Mouse (Mus musculus): ENCODE measurements around the gene Pgs1.

DNA sequence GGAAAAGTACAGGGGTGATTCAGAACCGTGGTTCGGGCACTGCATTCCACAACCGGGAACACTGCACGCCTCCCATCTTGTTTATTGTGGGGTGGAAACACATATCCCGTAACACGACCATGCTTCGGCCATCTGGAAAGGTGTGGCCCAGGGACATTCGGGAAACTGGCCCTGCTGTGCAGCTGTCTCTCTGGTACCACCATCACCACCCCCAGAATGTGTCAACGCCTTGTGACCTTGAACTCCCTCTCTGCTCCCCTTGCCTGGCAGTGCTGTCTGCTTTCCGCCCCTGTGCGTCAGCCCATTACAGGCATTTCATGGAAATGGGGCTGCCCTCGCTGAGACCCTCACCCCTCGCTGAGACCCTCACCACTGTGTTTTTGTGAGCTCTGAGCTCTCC is 48.3 kb downstream of the Pgs1 start:
- TF ChIP-seq CTCF (IDR thresholded peaks at IDR 0.05; ENCODE audit: low read depth, low read length) (no peak), TAL1 (conservative IDR thresholded peaks at IDR 0.05; ENCODE audit: low read depth, low read length) (no peak)
